Mouse (Mus musculus): ENCODE data around the gene Ttll5. TPM values are rescaled to one million over a fixed set of nuclear protein-coding genes. Genes with fewer than 3 reads are reported as not detected.

Gene Ttll5
- polyA plus RNA-seq, 1 experiment: 230 TPM

DNA sequence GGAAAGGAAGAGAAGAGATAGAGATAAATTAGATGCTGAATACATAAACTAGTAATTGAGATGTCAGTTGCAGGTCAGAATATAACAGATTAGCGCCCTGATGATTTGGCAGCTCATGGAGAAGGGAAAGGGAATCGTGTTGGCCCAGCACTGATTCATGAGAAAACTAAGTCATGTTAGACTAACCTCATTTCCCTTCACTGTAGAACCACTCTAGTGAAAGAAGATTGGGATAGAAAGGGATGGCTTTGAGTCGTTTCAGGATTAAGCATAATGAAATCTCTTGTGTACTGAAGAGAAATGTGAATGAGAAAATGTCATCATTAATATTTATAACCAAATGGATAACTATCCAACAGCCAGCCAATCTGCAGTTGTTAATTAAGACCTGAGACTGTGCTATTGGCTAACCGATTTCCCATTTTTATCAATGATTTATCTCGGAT is 163.0 kb downstream of the Ttll5 start:
- no peaks in the 10 kb centered on the region for H3K36me3 ChIP-seq (ENCODE audit: control insufficient read depth, insufficient read depth, low read length)
- H3K4me1 ChIP-seq (ENCODE audit: control insufficient read depth, insufficient read depth, low read length): no peaks in the 10 kb centered on the region
- TF ChIP-seq POLR2A (IDR thresholded peaks at IDR 0.05; ENCODE audit: control insufficient read depth, low read depth, low read length) (no peak), CTCF (IDR thresholded peaks at IDR 0.05; ENCODE audit: control insufficient read depth, insufficient read depth, insufficient replicate concordance, low read depth, low read length) (no peak)
- no peak overlapping the region for H3K4me3 ChIP-seq (ENCODE audit: control insufficient read depth, low read depth, low read length)
- no peak overlapping the region for H3K27ac ChIP-seq (ENCODE audit: control insufficient read depth, insufficient read depth, low read depth, low read length)
- H3K27me3 ChIP-seq (ENCODE audit: control insufficient read depth, insufficient read depth, low read length): no peaks in the 10 kb centered on the region

DNA sequence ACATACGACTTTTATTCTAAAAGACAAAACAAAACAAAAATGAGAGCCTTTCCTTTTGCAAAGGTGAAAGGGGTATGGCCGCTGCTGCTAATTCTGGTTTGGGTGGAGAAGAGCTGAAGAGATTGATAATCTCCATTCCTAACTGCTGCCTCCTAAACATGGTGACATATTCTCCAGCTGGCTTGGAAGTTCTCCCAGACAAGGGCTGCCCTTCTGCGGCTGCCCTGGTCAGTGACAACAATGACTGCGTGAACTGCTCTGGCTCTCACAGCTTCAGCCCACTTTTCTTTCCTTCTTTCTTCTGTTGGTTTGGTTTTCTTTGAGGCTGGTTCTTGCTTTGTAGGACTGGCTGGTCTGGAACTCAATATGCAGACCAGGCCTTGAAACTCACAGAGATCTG is 163.7 kb downstream of the Ttll5 start:
- H3K27me3 ChIP-seq (ENCODE audit: control insufficient read depth, insufficient read depth, low read length): no peaks in the 10 kb centered on the region
- H3K4me1 ChIP-seq (ENCODE audit: control insufficient read depth, insufficient read depth, low read length): no peaks in the 10 kb centered on the region
- H3K36me3 ChIP-seq (ENCODE audit: control insufficient read depth, insufficient read depth, low read length): no peaks in the 10 kb centered on the region
- H3K4me3 ChIP-seq (ENCODE audit: control insufficient read depth, low read depth, low read length): no peak overlapping the region
- no peak for TF ChIP-seq CTCF (IDR thresholded peaks at IDR 0.05; ENCODE audit: control insufficient read depth, insufficient read depth, insufficient replicate concordance, low read depth, low read length)
- no peak for TF ChIP-seq POLR2A (IDR thresholded peaks at IDR 0.05; ENCODE audit: control insufficient read depth, low read depth, low read length)
- H3K27ac ChIP-seq (ENCODE audit: control insufficient read depth, insufficient read depth, low read depth, low read length): no peak overlapping the region

DNA sequence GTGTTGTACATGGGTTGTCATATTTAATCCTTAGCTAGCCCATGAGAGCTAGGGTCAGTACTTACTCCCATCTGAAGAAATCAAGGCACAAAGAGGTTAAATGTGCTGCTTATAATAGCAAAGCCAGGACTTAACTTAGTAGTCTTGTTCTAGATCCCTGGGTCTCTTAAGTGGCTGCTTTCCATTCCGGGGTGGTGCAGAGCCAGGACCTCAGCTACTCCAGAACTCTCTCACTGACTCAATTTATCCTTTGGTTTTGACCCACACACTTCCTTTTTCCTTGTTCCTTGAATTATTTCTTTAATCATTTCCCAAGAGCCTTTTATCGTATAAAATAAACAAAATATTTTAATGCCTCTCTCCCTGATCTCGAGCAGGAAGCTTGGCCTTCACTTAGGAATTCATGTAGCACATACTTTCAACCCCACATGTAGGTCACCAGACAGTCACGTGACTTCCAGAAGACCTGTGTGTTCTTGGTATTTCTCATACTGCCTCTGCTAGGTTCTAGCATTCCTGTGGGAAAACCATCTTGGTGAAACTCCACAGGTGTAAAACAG is 164.4 kb downstream of the Ttll5 start:
- Histone ChIP-seq H3K27ac (ENCODE audit: control insufficient read depth, insufficient read depth, low read depth, low read length) (no peak overlapping the region), H3K4me1 (ENCODE audit: control insufficient read depth, insufficient read depth, low read length) (no peaks in the 10 kb centered on the region), H3K4me3 (ENCODE audit: control insufficient read depth, low read depth, low read length) (no peak overlapping the region), H3K36me3 (ENCODE audit: control insufficient read depth, insufficient read depth, low read length) (no peaks in the 10 kb centered on the region), H3K27me3 (ENCODE audit: control insufficient read depth, insufficient read depth, low read length) (no peaks in the 10 kb centered on the region)
- TF ChIP-seq CTCF (IDR thresholded peaks at IDR 0.05; ENCODE audit: control insufficient read depth, insufficient read depth, insufficient replicate concordance, low read depth, low read length) (no peak), POLR2A (IDR thresholded peaks at IDR 0.05; ENCODE audit: control insufficient read depth, low read depth, low read length) (no peak)

DNA sequence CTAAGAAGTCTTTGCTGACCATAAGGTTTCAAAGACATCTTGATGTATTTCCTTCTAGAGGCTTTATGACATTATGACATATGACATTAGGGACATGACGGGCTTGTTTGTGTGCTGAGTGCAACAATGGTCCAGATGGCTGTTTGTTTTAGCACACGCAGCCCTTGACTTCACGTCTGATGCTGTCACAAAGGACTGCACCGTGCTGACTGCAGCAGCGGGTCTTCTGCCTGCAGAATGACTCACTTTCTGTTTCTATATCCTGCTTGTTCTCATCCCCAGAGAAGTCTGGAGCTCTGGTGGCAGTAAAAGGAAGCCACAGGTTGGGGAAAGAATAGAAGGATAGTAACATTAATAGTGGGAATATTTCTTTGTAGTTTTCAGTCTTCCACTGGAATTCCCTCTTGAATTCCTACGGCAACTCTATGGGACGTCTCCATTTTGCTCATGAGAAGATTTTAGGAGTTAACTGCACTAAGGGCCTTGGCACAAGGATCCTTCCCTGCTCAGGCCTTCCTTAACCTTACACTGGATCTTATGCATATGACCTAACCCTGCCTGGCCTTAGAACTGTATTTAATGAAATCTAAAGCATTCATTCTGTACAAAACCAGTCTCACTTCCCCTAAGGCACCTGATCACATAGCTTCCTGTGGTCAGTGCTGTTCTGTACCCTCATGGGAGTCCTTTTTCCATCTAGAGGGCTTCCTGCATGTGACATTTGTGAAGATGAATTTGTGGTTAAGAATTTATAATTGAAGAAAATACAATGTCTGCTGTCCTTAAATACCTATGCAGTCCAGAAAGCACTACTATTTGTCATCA is 167.8 kb downstream of the Ttll5 start:
- TF ChIP-seq POLR2A (IDR thresholded peaks at IDR 0.05; ENCODE audit: control insufficient read depth, low read depth, low read length) (no peak), CTCF (IDR thresholded peaks at IDR 0.05; ENCODE audit: control insufficient read depth, insufficient read depth, insufficient replicate concordance, low read depth, low read length) (no peak)
- Histone ChIP-seq H3K4me1 (ENCODE audit: control insufficient read depth, insufficient read depth, low read length) (no peaks in the 10 kb centered on the region), H3K36me3 (ENCODE audit: control insufficient read depth, insufficient read depth, low read length) (peaks cover 2% of the 10 kb centered on the region; the same call in 1 of the 2 replicates), H3K27me3 (ENCODE audit: control insufficient read depth, insufficient read depth, low read length) (no peaks in the 10 kb centered on the region), H3K4me3 (ENCODE audit: control insufficient read depth, low read depth, low read length) (no peak overlapping the region), H3K27ac (ENCODE audit: control insufficient read depth, insufficient read depth, low read depth, low read length) (no peak overlapping the region)

DNA sequence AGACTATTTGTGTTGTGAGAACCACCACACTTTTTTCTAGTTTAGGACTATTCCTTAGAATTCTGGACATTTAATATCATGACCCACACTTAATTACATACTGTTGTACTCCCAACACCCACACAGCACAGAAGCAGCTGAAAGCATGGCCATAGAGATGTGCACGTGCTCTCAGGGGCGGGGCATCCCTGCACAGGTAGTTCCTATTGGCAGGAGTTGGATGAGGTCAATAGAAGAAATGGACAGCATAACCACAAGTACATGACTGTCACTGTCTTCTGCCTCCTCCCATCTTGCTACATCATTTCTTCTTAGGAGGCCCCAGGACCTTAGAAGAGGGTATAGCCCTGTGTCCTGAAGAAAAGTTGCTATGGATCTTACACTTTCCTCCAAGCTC is 168.4 kb downstream of the Ttll5 start:
- H3K4me1 ChIP-seq (ENCODE audit: control insufficient read depth, insufficient read depth, low read length): no peaks in the 10 kb centered on the region
- H3K36me3 ChIP-seq (ENCODE audit: control insufficient read depth, insufficient read depth, low read length): peaks cover 2% of the 10 kb centered on the region; the same call in 1 of the 2 replicates
- no peak overlapping the region for H3K4me3 ChIP-seq (ENCODE audit: control insufficient read depth, low read depth, low read length)
- no peak overlapping the region for H3K27ac ChIP-seq (ENCODE audit: control insufficient read depth, insufficient read depth, low read depth, low read length)
- H3K27me3 ChIP-seq (ENCODE audit: control insufficient read depth, insufficient read depth, low read length): no peaks in the 10 kb centered on the region
- no peak for TF ChIP-seq POLR2A (IDR thresholded peaks at IDR 0.05; ENCODE audit: control insufficient read depth, low read depth, low read length)
- no peak for TF ChIP-seq CTCF (IDR thresholded peaks at IDR 0.05; ENCODE audit: control insufficient read depth, insufficient read depth, insufficient replicate concordance, low read depth, low read length)

DNA sequence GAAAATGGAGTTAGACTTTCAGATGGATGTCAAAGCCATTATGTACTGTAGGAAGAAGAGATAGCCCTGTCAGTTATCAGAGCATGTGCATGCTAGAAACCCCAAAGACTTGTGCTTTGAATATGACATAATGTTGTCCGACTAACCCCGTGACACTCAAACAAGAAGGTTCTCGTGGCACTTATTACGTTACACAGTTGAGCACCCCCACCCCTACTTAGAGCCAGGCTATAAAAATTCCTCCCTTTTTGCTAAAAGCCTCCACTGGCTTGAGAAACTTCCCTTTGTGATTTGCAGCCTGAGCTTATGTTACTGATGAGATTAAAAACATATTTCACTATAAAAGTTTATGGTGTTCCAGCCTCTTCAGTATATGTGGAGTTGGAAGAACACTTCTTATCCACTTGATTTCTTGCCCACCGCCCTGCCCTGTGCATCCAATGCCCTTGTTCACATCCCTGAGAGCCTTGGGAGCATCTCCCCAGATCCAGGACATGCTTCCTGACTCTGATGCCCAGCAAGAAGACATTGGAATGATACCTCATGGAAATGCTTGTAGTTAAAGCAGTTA is 169.4 kb downstream of the Ttll5 start:
- no peak overlapping the region for H3K4me3 ChIP-seq (ENCODE audit: control insufficient read depth, low read depth, low read length)
- H3K36me3 ChIP-seq (ENCODE audit: control insufficient read depth, insufficient read depth, low read length): peaks cover 2% of the 10 kb centered on the region; the same call in 1 of the 2 replicates
- no peak overlapping the region for H3K27ac ChIP-seq (ENCODE audit: control insufficient read depth, insufficient read depth, low read depth, low read length)
- H3K4me1 ChIP-seq (ENCODE audit: control insufficient read depth, insufficient read depth, low read length): peaks cover 2% of the 10 kb centered on the region; the same call in 1 of the 2 replicates
- no peak for TF ChIP-seq POLR2A (IDR thresholded peaks at IDR 0.05; ENCODE audit: control insufficient read depth, low read depth, low read length)
- TF ChIP-seq CTCF (IDR thresholded peaks at IDR 0.05; ENCODE audit: control insufficient read depth, insufficient read depth, insufficient replicate concordance, low read depth, low read length): no peak
- H3K27me3 ChIP-seq (ENCODE audit: control insufficient read depth, insufficient read depth, low read length): no peaks in the 10 kb centered on the region

DNA sequence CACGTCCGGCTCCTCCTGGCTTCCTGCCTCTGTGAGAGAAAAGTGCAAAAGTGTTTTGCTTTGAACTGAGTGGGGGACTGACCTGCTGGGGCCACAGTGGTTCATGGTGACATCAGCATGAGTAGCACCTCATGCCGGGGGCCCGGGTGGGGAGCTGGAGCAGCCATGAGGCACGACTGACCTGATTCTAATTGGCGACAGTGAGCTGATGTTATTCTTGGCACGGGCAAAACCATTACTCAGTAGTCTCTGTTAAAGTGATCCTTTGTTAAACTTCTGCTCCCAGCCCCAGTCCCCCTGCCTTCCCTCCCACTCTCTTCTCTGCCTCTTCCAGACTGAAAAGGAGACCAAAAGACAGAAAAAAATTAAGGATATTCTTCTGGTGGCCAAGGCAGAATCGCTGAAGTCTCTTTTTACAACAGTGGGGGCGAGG is 176.2 kb downstream of the Ttll5 start:
- Histone ChIP-seq H3K27me3 (ENCODE audit: control insufficient read depth, insufficient read depth, low read length) (no peaks in the 10 kb centered on the region), H3K4me1 (ENCODE audit: control insufficient read depth, insufficient read depth, low read length) (peaks cover 2% of the 10 kb centered on the region; the same call in 1 of the 2 replicates), H3K36me3 (ENCODE audit: control insufficient read depth, insufficient read depth, low read length) (peaks cover 2% of the 10 kb centered on the region; the same call in 1 of the 2 replicates), H3K27ac (ENCODE audit: control insufficient read depth, insufficient read depth, low read depth, low read length) (peak overlapping the region; percentile 64), H3K4me3 (ENCODE audit: control insufficient read depth, low read depth, low read length) (no peak overlapping the region)
- TF ChIP-seq CTCF (IDR thresholded peaks at IDR 0.05; ENCODE audit: control insufficient read depth, insufficient read depth, insufficient replicate concordance, low read depth, low read length) (no peak), POLR2A (IDR thresholded peaks at IDR 0.05; ENCODE audit: control insufficient read depth, low read depth, low read length) (no peak)
